Mouse (Mus musculus): Measurements from ENCODE around the gene Gatm.

Gene Gatm

DNA sequence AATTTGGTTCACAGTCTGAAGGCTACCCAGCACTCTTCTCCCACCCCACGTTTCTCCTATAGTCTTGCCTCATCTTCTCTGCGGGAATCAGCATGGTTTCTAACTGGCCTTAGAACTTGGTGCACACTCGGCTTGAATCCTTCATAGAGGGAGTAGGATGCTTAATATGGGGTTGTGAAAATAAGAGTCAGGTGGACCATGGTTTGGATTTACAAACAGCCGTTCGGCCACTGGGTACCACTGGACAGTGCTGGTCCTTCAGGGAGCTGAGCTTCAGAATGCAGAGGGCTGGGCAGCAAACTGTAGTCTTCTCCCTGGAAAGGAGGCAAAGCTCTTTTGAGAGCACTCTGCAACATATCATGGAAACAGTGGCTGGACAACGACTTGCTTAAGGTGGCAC lies 6.7 kb upstream of the Gatm start:
- intact Hi-C loops (cut with DNase I) = loop anchor here (5.0 kb wide), 1 partner anchor 45 kb away; no protein-coding TSS in a partner anchor

GRCm38 (mm10) chr2:122616237-122616636 lies 5.1 kb upstream of the Gatm start:
- intact Hi-C loops (cut with DNase I) = loop anchor here (5.0 kb wide), 1 partner anchor 44 kb away; no protein-coding TSS in a partner anchor

GRCm38 (mm10) chr2:122611654-122611973 lies 511 bp upstream of the Gatm start:
- intact Hi-C loops (cut with DNase I) = no loop called here

- intact Hi-C loops (cut with DNase I) = no loop called here
Measured at GRCm38 (mm10) chr2:122608820-122609219, 2.3 kb downstream of the Gatm start.

- intact Hi-C loops (cut with DNase I) = no loop called here
Measured at GRCm38 (mm10) chr2:122605829-122606228, 5.3 kb downstream of the Gatm start.

DNA sequence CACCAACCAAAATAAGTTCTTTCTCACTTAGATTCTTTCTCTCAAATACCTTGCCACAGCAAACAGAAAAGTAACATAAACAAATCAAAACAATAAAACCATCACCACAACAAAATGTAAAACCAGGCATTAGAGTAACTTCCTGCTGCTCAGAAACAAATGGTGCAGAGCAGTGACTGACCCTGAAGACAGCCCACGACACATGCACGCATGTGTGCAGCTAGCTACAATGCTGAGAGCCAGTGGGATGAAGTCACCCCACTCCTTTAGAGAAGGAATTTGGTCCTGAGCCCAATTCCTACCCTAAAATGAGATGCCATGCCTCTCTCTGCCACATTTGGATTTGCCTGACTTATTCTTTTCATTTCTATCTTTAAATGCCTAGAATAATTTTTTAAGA lies 9.7 kb downstream of the Gatm start:
- intact Hi-C loops (cut with DNase I) = no loop called here

GRCm38 (mm10) chr2:122599736-122600135 lies 11.4 kb downstream of the Gatm start:
- intact Hi-C loops (cut with DNase I) = no loop called here

DNA sequence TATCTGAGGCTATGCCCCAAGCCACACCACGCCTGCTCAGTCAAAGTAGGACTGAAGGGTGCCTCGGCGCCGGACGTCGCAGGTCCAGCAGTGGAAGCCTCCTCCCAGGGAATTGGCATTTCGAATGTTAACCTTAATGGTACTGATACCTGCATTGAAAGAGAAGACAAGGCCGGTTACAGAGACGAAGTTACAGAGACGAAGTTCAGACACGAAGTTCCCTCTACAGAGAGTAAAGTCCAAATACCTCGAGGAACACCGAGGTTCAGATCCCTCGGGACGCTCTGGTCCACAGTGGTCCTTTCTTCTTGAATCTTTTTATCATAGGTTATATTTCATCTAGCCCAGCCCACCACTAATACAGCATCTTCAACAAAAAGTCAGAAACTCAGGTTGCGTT lies 15.6 kb downstream of the Gatm start:
- intact Hi-C loops (cut with DNase I) = no loop called here

DNA sequence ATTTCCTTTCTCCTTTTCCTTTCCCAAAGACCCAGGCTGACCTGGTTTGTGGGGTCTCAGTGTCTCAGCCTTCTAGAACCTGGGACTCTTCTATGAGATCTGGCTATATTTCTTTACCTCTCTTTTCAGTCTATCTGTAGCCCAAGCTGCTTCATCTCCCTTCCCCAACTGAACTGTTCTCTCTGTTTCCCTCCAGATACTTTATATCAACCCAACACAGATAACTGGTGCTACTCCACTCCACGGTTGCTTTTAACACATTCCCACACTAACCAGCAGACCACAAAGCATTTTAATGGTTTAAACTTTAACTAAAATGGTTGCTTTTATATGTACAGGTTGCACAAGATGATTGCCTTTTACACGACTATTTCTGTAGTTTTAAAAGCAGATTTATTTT lies 19.9 kb downstream of the Gatm start:
- intact Hi-C loops (cut with DNase I) = no loop called here

GRCm38 (mm10) chr2:122590351-122590750 lies 20.8 kb downstream of the Gatm start:
- intact Hi-C loops (cut with DNase I) = no loop called here

DNA sequence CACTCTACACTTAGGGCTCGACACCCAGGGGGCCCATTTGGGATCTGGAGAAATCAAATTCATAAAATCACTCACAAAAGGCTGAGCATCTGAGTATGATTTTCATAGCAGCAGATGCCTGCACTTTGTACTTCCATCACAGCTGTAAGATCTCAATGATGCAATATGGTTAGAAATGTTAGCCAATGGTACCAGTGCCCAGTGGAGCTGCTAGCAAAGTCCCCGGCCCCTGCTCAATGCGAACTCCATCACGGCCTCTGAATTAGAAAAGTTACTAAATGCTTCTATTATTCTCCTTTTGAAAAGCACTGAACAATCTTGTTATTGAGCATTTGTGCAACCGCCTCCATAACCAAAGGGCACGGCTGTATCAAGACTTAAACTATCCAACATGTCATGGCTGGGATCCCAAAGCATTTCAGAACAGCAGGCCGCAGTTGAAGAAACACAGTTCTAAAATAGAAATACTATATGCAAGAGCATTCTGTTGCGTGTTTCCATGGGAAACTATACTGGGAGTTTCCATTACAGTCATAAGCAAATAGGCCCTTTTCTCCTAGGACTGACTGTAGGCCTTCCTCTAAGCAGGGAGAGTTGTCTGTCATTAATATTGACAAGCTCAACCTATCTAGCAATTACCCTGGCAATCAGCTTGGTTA lies 23.1 kb downstream of the Gatm start:
- intact Hi-C loops (cut with DNase I) = no loop called here

GRCm38 (mm10) chr2:122586258-122586657 lies 24.8 kb downstream of the Gatm start:
- intact Hi-C loops (cut with DNase I) = no loop called here

GRCm38 (mm10) chr2:122582324-122582723 lies 28.8 kb downstream of the Gatm start:
- intact Hi-C loops (cut with DNase I) = no loop called here

GRCm38 (mm10) chr2:122581361-122582017 lies 29.6 kb downstream of the Gatm start:
- intact Hi-C loops (cut with DNase I) = no loop called here

DNA sequence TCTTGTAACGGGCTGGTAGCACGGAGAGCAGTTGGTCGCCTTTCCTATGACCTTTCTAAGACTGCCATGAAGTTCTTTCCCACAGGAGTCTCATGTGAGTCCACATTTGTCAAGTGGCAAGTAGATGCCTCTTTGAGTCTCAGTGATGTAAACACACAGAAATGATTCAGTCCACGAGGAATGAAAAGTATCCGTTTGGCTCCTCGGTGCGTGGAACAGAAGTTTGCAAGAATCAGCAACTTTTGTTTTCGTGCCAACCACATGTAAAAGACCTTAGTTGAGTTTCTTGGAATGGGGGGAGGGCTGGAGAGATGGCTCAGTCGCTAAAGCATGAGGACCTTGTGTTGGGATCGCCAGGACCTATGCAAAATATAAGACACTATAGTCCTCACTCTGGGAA lies 30.7 kb downstream of the Gatm start:
- intact Hi-C loops (cut with DNase I) = no loop called here

- intact Hi-C loops (cut with DNase I) = no loop called here
Measured at GRCm38 (mm10) chr2:122577316-122577715, 33.8 kb downstream of the Gatm start.

- intact Hi-C loops (cut with DNase I) = no loop called here
Measured at GRCm38 (mm10) chr2:122576295-122576694, 34.8 kb downstream of the Gatm start.

DNA sequence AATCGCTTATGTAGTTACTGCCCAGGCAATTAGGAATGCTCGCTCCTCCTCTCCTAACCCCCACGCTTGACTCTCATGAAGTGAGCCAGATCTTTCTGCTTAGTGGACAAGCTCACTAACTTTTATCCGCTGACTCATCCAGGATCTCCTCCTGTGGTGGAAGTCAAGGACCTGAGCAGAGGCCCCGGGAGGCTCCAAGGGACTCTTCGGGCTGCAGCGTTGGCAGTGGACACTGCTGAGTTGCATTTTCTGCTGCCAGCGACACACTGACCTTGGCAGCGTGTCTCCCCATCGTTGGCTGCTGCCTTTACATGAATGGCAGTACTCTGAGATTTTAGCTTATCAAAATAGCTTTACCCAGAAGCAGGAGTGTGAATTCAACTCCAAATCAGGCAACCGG lies 35.6 kb downstream of the Gatm start:
- intact Hi-C loops (cut with DNase I) = loop anchor here (2.0 kb wide), 1 partner anchor 53 kb away; no protein-coding TSS in a partner anchor

DNA sequence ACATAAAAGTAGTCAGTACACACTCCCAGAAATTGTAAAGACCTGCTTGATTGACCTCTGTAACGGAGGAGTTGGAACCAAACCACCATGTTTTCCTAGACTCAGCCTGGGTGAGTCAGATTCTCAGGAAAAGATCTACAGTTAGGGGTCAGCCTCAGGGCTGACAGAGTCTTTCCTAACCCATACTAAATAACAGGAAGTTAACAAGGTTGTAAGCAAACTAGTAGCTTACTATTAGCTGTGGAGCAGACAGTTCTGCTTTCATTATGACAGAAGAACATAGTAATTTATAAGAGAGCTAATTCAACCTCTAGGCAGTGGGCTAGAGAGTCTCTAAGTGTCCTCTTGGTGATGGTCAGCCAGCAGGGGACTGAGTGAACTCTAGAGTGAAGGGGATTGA lies 38.7 kb downstream of the Gatm start:
- intact Hi-C loops (cut with DNase I) = loop anchor here (5.0 kb wide), 1 partner anchor 45 kb away; no protein-coding TSS in a partner anchor

DNA sequence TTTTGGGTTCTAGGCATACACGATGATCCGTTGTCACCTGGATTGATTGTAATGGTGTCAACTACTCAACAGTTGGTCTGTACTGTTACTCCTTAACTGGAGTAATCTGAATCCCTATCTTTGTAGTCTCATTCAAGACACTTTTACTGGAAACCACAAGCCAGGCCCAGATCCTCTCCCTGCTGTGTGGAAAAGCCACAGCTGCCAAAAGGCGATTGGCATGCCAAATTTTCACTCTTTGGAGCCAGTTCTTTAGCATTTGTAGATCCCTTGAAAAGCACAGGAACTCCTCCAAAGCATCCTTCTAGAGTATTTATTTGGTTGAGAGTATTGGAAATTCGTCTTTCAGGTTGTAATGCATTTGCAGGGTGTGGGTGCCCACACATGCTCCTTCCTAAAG lies 39.8 kb downstream of the Gatm start:
- intact Hi-C loops (cut with DNase I) = loop anchor here (5.0 kb wide), 1 partner anchor 46 kb away; no protein-coding TSS in a partner anchor

GRCm38 (mm10) chr2:122570430-122570829 lies 40.7 kb downstream of the Gatm start:
- intact Hi-C loops (cut with DNase I) = loop anchor here (5.0 kb wide), 1 partner anchor 47 kb away; no protein-coding TSS in a partner anchor

- intact Hi-C loops (cut with DNase I) = no loop called here
Measured at GRCm38 (mm10) chr2:122569439-122569838, 41.7 kb downstream of the Gatm start.

GRCm38 (mm10) chr2:122562251-122562650 lies 48.9 kb downstream of the Gatm start:
- intact Hi-C loops (cut with DNase I) = loop anchor here (5.0 kb wide), 1 partner anchor 195 kb away; no protein-coding TSS in a partner anchor
